Mouse (Mus musculus) urinary bladder, adult 2 months (tissue): ENCODE data around the gene Luzp2. TPM values are rescaled to one million over a fixed set of nuclear protein-coding genes. Genes with fewer than 3 reads are reported as not detected.

Source experiments
- DNase-seq: peaks from one replicate; pipeline ENCODE4 v3.0.0; 2022; ENCODE audit warnings: low spot score
- polyA plus RNA-seq: library from polyadenylated mRNA; depleted of rRNA; stranded (reverse); fragments of >200 nt; gene quantifications from 2 replicates; pipeline ENCODE4 v1.2.3, GENCODE M21; 2012; rRNA removed

Luzp2 gene
- 0.22 and 0.32 TPM in 2 replicates for polyA plus RNA-seq

GRCm38 (mm10) chr7:54835372-54835851 lies at the start of gene Luzp2:
Gene Luzp2 (plus strand): TSS chr7:54835498.
- no peak for DNase-seq

DNA sequence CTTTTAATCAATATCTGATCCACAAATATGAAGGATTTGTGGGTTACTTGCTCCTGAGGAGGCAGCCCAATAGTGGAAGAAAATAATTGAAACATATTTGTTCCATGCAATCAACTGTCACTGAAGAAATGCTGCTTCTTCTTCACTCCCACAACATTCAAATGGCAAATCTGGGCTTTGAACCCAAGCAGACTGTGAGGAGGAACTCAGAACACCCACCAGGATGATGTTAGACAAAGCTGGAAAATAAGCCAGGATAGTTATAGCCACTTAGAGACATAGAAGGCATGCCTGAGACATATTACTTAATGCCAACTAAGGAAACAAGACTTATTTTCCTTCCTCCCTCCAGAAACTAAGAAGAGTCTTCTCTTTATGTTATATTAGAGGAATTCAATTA lies 47.8 kb upstream of the Luzp2 start:
- DNase-seq, result no peak

- no peak for DNase-seq
These were observed 16.7 kb upstream of the Luzp2 start for GRCm38 (mm10) chr7:54818606-54819005.

DNA sequence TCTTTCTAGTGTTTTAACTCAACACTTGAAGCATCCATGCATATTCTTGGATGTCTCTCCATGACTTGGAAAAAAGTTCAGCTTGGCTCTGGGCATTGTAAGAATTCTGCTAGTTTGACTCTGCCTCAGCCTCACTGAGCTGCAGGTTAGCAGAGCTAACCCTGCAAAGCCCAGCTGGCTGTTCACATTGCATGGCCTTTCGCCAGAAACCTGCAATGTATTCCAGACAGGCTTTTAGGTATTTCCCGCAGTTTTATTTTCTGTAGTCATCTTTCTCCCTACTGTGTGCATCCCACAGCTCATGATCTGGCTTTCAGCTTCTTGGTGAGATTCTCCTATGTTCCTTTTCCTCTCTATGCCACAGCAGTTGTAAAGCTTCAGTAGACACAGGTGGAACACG lies 6.5 kb upstream of the Luzp2 start:
- no peak for DNase-seq

DNA sequence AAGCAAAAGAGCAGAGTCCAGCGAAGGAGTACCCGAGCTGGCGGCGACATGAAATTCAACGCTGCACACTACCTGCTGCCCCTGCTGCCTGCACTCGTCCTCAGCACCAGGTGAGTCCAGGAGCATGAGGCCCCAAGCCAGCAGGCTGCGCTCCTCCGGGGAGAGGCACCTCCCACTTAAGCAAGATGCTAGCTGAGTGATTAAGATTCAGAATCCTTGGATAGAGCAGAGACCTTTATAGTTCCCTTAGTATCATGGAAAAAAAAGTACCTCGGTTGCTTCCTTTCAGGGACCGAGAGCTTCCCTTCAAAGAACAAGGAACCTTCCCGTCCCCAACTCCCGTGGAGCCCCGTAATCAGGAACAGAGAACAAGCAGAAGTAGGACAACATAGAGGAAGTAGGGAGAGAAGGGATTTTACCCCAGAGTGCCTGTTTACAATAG lies 634 bp downstream of the Luzp2 start:
- no peak for DNase-seq

GRCm38 (mm10) chr7:54836437-54836836 lies 1.1 kb downstream of the Luzp2 start:
- DNase-seq, result no peak

- DNase-seq, result no peak
These were observed 7.6 kb downstream of the Luzp2 start for GRCm38 (mm10) chr7:54842807-54843335.

DNA sequence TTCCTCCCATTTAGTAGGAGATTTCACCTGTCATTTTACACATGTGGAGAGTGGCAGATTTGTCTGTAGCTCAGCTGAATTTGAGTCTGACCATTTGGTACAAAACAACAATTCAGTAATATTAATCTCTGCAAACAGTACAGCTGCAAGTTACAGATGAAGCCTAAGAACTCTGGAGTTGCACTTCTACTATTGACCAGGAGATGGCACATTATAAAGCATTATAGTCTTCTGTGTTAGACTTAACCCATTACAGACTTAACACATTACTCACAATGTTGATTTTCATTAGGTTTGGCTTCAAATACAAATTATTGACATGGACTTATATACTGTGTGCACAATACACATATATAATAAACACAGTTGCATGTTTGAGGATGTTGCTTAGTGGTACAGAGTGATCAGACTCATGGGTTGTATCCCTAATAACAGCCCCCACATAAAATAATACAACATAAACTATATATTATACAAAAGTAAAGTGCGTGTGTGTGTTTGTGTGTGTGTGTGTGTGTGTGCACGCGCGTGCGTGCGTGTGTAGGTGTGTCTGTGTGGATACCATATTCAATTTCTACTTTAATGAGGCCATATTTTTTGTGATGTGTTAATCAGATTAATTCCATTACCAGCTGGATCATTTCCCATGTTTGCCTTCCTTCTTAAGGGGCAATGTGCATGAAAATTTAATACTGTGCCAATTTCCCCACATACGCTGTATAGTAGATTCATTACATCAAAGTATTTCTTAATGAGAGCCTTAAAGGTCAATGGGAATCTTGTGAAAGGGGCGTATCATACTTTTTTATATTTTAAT lies 10.8 kb downstream of the Luzp2 start:
- DNase-seq, result no peak

GRCm38 (mm10) chr7:54846692-54847020 lies 11.4 kb downstream of the Luzp2 start:
- DNase-seq, result no peak

DNA sequence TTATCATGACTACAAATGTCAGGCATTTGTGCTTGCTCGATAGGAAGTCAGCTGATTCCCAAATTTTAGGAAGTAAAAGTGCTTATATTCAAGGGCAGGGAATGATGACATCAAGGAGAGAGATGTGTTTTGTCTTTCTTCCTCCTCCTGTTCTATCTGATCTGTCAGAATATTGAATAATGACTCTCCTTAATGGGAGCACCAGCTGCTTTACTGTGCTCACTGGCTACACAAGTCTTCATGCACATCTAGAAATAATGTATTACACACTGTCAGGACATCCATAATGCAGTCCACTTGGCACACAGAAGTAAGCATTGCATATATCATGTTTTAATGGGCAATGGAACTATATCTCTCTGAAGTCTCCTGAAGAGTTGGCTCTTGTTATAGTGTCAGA lies 17.6 kb downstream of the Luzp2 start:
- DNase-seq, result no peak

GRCm38 (mm10) chr7:54861230-54861856 lies 26.0 kb downstream of the Luzp2 start:
- no peak for DNase-seq

- no peak for DNase-seq
These were observed 43.8 kb downstream of the Luzp2 start for GRCm38 (mm10) chr7:54878928-54879644.

- no peak for DNase-seq
These were observed 58.7 kb downstream of the Luzp2 start for GRCm38 (mm10) chr7:54893709-54894627.

DNA sequence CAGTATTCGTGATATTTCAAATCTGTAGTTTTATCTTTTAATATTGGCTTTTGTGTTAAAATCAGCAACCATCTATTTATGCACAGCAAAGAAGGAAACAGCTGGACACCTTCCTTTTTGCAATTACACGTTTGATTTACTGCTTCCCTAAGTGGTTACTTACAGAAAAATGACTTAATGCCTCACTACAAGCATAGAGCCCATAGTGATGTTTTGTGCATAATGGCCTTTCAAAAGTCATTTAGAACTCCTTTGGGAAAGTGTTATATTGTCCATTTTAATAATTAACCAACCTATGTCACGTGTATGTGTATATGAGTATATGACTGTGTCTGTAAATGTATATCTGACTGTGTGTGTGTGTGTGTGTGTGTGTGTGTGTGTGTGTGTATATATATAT lies 63.3 kb downstream of the Luzp2 start:
- no peak for DNase-seq

DNA sequence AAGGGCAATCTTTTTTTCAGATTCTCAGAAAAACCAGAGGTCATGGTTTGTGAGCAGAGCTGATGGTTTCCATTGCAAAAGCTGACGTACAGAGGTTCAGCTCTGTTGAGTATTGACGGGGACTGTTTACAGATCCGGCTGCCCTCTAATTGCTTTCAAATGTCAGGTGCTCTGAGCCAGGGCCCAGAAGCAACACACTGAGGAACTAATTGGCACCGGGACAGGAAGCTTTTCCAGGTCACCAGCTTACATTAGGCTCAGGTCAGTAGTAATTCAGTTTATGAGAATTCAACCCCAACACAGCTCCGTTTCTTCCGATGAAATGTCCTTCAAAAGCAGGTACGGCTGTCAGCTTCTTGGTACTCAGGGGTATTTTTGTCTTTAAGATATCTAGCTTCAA lies 74.7 kb downstream of the Luzp2 start:
- no peak for DNase-seq

- no peak for DNase-seq
These were observed 78.7 kb downstream of the Luzp2 start for GRCm38 (mm10) chr7:54914030-54914429.

DNA sequence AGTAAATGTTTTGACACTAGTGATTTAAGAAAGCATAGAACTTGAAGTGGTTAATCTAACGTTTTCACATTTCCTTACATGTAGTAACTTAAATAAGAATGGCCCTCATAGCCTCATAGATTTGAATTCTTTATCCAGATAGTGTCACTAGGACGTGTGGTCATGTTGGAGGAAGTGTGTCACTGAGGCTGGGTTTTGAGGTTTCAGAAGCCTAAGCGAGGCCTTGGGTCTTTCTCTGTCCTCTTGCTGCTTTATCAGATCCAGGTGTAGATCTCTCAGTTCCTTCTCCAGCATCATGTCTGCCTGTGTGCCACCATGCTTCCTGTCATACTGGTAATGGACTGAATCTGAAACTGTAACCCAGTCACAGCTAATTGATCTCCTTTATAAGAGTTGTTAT lies 86.7 kb downstream of the Luzp2 start:
- DNase-seq, result no peak

DNA sequence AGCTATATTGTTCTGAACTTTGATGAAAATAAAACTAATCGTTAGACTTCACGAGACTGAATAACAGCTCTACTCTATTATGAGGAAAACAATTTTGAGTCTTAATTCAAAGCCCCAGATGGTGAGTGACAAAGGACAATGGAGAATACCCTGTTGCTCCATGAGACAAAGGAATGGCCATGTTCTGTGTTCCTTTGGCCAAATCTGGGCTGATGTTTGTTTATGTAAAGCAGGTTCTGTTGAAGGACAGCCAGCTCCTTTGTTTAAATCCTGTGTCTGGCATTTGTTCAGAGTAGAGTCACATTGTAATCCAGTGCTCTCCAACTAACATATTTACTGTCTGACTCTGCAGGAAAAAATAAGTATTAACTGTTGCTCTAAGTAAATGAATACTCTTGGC lies 121.5 kb downstream of the Luzp2 start:
- DNase-seq, result no peak

DNA sequence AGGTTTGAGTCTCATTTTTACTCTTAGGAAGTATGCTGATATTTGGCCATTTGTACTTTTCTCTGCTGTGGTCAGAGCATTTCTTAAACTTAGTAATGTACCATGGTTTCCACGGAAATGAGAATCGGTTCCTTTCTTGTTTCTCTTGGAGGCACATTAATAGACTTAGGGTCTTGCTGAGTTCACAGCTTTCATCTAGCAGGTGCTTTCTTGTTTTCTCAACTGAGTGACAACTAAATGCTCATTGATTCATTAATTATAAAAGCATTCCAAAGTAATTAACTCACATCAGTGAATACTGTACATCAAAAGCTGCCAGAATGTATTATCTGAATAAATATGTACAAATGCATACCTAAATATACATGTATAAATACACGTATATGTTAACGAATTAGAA lies 127.4 kb downstream of the Luzp2 start:
- DNase-seq, result no peak

GRCm38 (mm10) chr7:54977372-54977771 lies 142.1 kb downstream of the Luzp2 start:
- DNase-seq, result no peak

GRCm38 (mm10) chr7:54980585-54980984 lies 145.3 kb downstream of the Luzp2 start:
- no peak for DNase-seq
